Mouse (Mus musculus): ENCODE measurements around the gene Glis1. TPM values are rescaled to one million over a fixed set of nuclear protein-coding genes. Genes with fewer than 3 reads are reported as not detected.

The Glis1 gene
- 0.83 TPM for polyA plus RNA-seq (2014; fragmentation: Illumina TruSeq; extraction: RNeasy Lipid Tissue Mini Kit (QIAGEN cat#74804); ENCODE audit: low read depth, low replicate concordance)

GRCm38 (mm10) chr4:107434356-107435237, at the start of gene Glis1:
Glis1 (plus strand) TSS chr4:107434591.

GRCm38 (mm10) chr4:107684130-107684529, 249.7 kb downstream of the Glis1 start, which contains the start of gene Dmrtb1:
Dmrtb1 (minus strand) TSS chr4:107684230.

Other genes with a start within 250 kb of the Glis1 start
- gene Ldlrad1, start 225.4 kb upstream of the Glis1 start, polyA plus RNA-seq (2014; fragmentation: Illumina TruSeq; extraction: RNeasy Lipid Tissue Mini Kit (QIAGEN cat#74804); ENCODE audit: low read depth, low replicate concordance), result not detected
- gene Lrrc42, start 181.1 kb upstream of the Glis1 start, polyA plus RNA-seq (2014; fragmentation: Illumina TruSeq; extraction: RNeasy Lipid Tissue Mini Kit (QIAGEN cat#74804); ENCODE audit: low read depth, low replicate concordance), result 15.2 TPM
- gene Hspb11, start 181.0 kb upstream of the Glis1 start, polyA plus RNA-seq (2014; fragmentation: Illumina TruSeq; extraction: RNeasy Lipid Tissue Mini Kit (QIAGEN cat#74804); ENCODE audit: low read depth, low replicate concordance), result 25.2 TPM
- 1.4 TPM for gene Dio1, start 127.4 kb upstream of the Glis1 start, polyA plus RNA-seq (2014; fragmentation: Illumina TruSeq; extraction: RNeasy Lipid Tissue Mini Kit (QIAGEN cat#74804); ENCODE audit: low read depth, low replicate concordance)
- 48.3 TPM for gene Yipf1, start 120.2 kb upstream of the Glis1 start, polyA plus RNA-seq (2014; fragmentation: Illumina TruSeq; extraction: RNeasy Lipid Tissue Mini Kit (QIAGEN cat#74804); ENCODE audit: low read depth, low replicate concordance)
- gene Ndc1, start 66.8 kb upstream of the Glis1 start, polyA plus RNA-seq (2014; fragmentation: Illumina TruSeq; extraction: RNeasy Lipid Tissue Mini Kit (QIAGEN cat#74804); ENCODE audit: low read depth, low replicate concordance), result 10.7 TPM
- 17.3 TPM for gene Dmrtb1, start 249.6 kb downstream of the Glis1 start, polyA plus RNA-seq (2014; fragmentation: Illumina TruSeq; extraction: RNeasy Lipid Tissue Mini Kit (QIAGEN cat#74804); ENCODE audit: low read depth, low replicate concordance)

All from adipose tissue, adult 10 weeks (tissue).